Mouse (Mus musculus): ENCODE measurements around the gene Ntm.

Ntm gene

DNA sequence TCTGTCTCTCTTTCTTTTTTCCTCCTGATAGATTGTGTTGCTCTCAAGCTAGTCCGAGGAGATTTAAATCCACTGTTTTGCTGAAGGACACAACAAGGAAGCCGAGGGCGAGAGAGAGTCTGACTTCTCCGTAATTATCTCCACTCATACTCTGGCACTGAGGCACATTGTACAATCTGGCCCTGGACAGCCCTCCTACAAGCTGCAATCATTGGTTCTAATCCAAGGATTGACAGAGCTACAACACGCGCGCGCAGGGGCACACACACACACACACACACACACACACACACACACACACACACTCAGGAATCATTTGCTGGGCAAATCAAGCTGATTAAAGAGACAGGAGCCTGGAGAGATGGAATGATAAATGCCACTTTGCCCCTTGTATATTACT lies at the start of gene Ntm:
Ntm (minus strand) TSS at position 164 of the 400 bp plus-strand sequence.
- DNase-seq: peak; percentile 90

DNA sequence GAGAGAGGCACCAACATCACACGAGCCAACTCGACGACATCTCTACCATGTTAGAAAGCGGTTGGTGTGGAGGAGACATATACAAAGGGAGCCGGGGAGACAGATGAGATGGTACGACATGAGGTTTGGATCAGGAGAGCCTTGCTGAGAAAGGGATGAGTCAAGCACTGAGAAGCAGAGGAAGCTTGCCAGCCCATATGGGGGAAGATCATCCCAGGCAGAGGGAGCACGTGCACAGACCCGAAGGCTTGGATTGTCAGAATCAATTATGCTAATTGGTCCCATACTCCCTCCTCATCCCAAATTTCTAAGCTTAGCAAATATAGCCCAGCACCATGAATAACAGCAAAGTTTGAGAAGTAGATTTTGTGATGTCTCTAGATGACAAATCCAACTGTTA lies 42.8 kb upstream of the Ntm start:
- peak; percentile 42 to 62 for DNase-seq

GRCm38 (mm10) chr9:30003612-30004011 lies 40.7 kb upstream of the Ntm start:
- DNase-seq: peak; percentile 89 to 92

- DNase-seq: peak; percentile 58 to 64
Observed at GRCm38 (mm10) chr9:29981177-29981915, 18.4 kb upstream of the Ntm start.

DNA sequence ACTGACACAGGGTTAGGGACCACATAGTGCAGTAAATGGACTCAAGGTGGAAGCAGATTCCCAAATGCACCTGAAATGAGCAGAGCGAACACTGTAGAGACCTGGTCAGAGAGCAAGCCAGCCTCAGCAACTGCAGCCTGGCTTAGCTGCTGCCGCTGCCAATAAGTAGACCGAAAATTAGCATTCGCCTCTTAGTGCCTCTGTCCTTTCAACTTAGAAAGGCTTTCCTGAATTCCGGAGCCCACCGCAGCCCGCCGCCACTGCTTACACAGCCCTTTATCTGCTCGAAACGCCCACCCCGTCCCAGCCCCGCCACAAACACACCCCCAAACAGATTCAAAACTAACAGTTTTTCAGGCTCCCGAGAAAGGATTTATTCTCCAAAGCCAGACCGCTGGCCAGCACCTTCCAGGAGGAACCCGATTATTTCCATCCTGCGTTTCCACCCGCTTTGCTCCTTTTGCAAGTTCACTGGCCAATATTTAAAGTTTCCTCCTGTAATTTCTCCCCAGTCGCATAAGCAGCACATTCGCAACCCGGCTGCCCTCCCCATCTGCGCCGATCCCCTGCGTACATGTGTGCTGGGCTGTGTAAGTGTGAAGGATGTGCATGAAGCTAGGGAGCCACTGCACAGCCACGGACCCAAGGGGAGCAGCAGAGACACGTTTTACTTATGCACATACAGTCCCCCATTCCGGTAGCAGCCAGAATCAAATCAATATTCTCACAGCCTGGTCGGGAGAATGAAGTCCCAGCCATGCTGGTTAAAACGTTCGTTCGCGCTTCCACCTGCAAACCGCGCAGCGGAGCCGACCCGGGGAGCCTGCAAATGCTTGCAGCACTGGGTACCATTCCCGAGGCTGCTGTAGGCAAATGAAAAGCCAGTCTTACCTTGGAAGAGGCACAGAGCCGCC lies 730 bp downstream of the Ntm start:
- DNase-seq: peak; percentile 67 to 70

DNA sequence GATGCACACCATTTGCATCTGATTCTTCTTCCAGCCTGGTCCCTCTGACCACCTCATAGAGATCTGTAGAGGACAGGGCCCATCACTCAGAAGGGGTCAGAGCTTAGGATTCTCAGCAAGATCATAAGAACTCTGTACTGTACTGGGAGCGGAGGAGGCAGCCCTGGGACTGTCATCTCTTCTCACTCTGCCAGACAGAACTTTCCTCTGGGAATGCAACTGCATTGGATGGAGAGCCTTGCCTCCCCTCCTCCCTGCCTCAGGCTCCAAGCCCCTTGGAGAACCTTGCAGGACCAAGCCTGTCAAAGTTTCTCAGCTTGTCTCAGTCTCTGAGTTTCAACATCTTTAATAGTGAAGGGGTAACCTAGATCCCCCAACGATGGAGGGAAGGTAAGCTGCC lies 1.4 kb downstream of the Ntm start:
- DNase-seq: peak in 1 of 2 experiments; percentile 26

DNA sequence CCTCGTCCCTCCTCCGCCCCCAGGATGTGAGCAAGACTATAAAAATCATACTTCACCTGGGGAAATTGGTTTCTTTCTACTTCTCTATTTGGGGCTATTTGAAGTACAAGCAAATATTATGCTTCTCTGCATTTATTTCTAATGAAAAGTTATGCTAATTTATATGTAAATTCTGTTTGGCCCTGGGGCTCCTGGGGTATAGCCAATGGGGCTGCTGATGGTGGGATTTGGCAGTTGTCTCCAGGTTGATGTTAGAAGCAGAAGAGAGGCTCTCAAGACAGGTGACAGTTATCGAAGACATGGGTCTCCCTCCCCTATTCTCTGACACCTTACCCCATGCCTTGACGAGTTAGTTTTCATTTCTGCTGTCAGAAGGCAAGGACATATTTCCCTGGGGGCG lies 2.2 kb downstream of the Ntm start:
- DNase-seq: peak in 1 of 2 experiments; percentile 55

GRCm38 (mm10) chr9:29960236-29960635 lies 2.7 kb downstream of the Ntm start:
- no peak for DNase-seq

GRCm38 (mm10) chr9:29956936-29957335 lies 6.0 kb downstream of the Ntm start:
- DNase-seq: peak in 1 of 2 experiments; percentile 23

DNA sequence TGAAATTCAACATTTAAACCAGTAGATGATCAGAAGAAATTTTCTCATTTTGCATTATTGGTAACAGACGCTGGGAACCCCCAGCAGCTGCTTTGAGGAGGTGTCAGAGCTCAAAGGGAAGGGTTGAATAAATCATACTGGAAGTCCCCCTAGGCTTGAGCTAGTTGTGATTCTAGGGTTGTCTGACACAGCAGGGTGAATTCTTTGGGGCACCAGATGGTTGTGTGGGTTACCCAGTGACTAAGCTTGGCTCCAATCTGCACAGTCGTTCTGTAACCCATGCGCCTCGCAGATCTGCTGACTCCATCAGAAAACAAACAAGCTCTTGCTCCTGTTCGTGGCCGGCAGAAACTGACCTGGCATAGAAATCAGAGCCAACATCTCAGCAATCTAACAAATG lies 8.9 kb downstream of the Ntm start:
- DNase-seq: peak; percentile 49

GRCm38 (mm10) chr9:29949041-29949440 lies 13.9 kb downstream of the Ntm start:
- DNase-seq: peak in 1 of 2 experiments; percentile 53

DNA sequence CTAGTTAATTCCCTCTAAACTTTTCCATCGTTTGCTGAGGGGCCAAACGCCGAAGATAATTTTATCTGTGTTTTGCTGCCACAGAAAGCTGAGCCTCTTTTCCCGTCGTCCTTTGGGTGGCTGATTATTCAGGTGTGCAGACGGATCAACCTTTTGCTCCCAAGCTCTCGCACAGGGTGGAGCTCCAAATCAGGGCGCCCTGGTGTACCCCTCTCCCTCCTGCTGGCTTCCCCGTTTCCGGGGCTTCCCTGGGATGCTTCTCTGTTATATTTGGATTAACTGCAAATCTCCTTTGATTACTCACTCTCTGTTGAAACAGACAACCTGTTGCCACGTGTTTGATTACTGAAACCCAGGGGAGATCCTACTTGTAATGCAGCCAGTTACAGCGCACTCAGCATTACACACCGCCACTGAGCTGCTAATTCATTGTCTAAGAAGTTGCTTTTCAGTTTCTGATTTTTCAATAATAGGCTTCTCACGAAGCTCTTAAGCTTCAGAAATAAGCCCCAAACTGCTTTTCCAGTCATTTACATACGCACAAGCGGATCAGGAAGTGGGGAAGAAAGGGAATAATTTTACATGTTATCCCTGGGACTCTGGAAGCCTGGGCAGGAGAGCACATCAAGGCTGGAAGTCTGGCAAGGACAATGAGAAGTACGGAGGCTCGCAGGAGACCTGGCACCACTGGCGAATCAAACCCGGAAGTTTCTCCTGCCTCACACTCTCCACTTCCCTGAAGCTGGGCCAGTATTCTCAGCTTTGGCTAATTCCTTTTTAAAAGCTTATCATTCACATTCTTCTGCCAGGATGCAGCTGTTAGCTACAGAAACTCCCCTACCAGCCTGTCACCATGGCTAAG lies 19.5 kb downstream of the Ntm start:
- DNase-seq: peak in 1 of 2 experiments; percentile 21

GRCm38 (mm10) chr9:29942183-29942952 lies 20.6 kb downstream of the Ntm start:
- peak; percentile 66 to 83 for DNase-seq

GRCm38 (mm10) chr9:29939517-29940034 lies 23.4 kb downstream of the Ntm start:
- no peak for DNase-seq

DNA sequence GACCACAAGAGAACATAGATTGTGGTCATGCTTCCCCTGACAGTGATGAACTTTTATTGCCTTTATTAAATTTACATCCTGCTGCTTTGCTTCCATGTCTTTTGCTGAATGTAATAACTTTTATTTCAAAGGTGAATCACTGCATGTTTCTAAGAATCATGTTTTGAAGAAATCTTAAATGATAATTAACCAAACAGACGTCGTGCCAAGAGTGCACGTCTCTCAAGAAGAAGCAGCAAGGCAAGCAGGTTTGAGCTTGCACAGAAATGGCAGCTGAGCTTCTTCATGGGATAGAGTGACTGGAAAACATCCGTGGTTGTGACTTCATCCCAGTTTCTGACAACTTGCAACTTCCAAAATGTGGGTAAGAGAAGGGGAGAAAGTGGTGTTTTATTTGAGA lies 34.1 kb downstream of the Ntm start:
- no peak for DNase-seq

- no peak for DNase-seq
Observed at GRCm38 (mm10) chr9:29925382-29925781, 37.6 kb downstream of the Ntm start.

DNA sequence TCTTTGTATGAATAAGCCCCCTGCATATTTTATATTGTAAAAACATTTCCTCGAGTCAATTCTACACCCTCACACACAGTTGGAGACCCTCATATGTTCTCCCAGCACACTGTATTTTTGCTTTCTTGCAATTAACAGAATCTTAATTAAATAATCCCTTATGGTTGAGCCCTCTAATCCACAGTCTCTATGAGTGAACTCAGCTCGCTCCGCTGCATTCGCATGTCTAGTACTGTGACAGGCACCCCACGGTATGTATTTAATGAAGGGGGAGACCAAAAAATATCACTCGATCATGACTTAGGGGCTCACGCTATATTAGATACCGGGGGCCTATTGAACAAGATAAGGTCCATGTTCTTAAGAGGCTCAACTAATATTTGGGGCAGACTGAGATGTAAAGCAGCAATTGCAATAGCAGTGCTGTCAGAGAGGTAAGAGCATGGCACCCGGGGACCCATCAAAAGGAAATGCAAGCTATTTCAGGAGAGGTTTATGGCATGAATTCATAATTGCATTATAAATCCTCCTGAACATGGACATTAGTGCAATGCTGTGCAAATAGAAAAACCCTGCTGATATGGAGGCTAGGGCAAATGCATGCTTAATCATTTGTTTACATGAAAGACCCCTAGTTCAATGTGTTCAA lies 64.4 kb downstream of the Ntm start:
- no peak for DNase-seq

DNA sequence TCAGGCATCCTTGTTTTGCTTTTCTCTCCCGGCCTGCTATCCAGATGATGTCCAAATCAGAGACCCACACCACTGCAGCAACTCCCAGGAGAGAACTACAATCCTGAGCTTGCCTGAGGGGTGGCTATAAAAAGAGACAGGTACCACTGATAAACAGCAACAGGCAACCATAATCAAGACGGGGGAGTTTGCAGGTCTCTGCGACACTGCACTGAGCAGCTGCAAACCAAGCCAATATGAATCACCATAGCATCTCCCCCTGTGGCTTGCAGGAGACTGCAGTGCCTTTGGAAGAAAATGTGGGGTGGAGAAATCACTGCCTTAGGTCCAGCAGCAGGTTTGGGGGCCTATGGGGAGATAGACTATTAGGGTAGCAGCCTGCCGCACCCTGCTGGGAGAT lies 65.5 kb downstream of the Ntm start:
- no peak for DNase-seq

GRCm38 (mm10) chr9:29892792-29893191 lies 70.1 kb downstream of the Ntm start:
- DNase-seq: no peak

DNA sequence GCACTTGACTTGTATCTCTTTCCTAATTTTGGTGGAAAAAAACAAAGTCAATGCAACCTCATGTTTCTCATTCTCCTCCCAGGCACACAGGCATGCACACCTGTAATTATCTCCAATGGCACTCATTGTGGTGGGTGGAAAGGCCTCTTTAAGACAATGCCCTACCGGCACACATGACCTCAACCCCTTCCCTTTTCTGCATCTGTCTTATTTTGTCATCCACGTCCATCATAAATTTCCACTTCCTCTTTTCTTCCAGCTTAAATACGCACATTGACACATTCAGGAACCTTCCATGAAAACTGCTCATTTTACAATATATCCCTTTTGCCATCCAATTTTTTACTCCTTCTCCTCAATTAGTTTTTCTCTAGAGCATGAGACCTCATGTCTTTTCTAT lies 74.2 kb downstream of the Ntm start:
- DNase-seq: no peak

- DNase-seq: no peak
Observed at GRCm38 (mm10) chr9:29887924-29888323, 75.0 kb downstream of the Ntm start.

All from cerebellum, postnatal 10 days (tissue).